Mouse (Mus musculus): ENCODE results near the gene Gpr137b.

GRCm38 (mm10) chr13:13414206-13414605 lies 20.4 kb upstream of the Gpr137b start:
- TF ChIP-seq POLR2A (IDR thresholded peaks at IDR 0.05; ENCODE audit: borderline replicate concordance, low read depth, low read length) = no peak
- no peak for TF ChIP-seq CTCF (IDR thresholded peaks at IDR 0.05; ENCODE audit: low read depth, low read length)

Measured in bone marrow macrophage, adult 2 months (primary cell).